Mouse (Mus musculus) intestine, embryonic 14.5 days (tissue): ENCODE data around the gene Ppp4r3a. TPM values are rescaled to one million over a fixed set of nuclear protein-coding genes. Genes with fewer than 3 reads are reported as not detected.

Experiments
- ATAC-seq: fragments of 200-750 bp; cut with Nextera tagmentation; replicated peaks from 2 replicates; pipeline ENCODE4 v1.8.0; 2017; ENCODE audit warnings: low read depth, moderate number of reproducible peaks, moderate TSS enrichment, moderate library complexity; ENCODE audit not compliant: low FRiP score, low TSS enrichment
- DNase-seq: peaks from one replicate; pipeline ENCODE4 v3.0.0-alpha.2; 2018; ENCODE audit warnings: low spot score
- H3K27ac ChIP-seq: fragments of 300-500 bp; sonication (generic); 2 replicates; pipeline ENCODE4 v1.5.1; 2014; ENCODE audit warnings: low read depth, mild to moderate bottlenecking, control low read depth
- H3K27me3 ChIP-seq: fragments of 300-500 bp; sonication (generic); replicated peaks from 2 replicates; pipeline ENCODE4 v1.6.1; 2014; ENCODE audit warnings: low read length, control low read depth; ENCODE audit not compliant: control insufficient read depth, insufficient read depth
- H3K36me3 ChIP-seq: fragments of 300-500 bp; sonication (generic); 2 replicates; pipeline ENCODE4 v1.6.1; 2014; ENCODE audit warnings: low read length, control low read depth; ENCODE audit not compliant: control insufficient read depth, insufficient read depth
- H3K4me1 ChIP-seq: fragments of 300-500 bp; sonication (generic); replicated peaks from 2 replicates; pipeline ENCODE4 v1.6.1; 2014; ENCODE audit warnings: low read length, control low read depth, mixed read lengths; ENCODE audit not compliant: control insufficient read depth, insufficient read depth
- H3K4me2 ChIP-seq: fragments of 300-500 bp; sonication (generic); 2 replicates; pipeline ENCODE4 v1.6.1; 2014; ENCODE audit warnings: low read length
- H3K4me3 ChIP-seq: fragments of 300-500 bp; sonication (generic); 2 replicates; pipeline ENCODE4 v1.5.1; 2014; ENCODE audit warnings: low read depth, low read length, control low read depth, mixed read lengths
- H3K9ac ChIP-seq: fragments of 300-500 bp; sonication (generic); 2 replicates; pipeline ENCODE4 v1.6.1; 2014; ENCODE audit warnings: mild to moderate bottlenecking, low read length
- H3K9me3 ChIP-seq: fragments of 300-500 bp; sonication (generic); 2 replicates; pipeline ENCODE4 v1.6.1; 2016; ENCODE audit warnings: low read length, control low read depth; ENCODE audit not compliant: control insufficient read depth
- WGBS: fragments of 180-500 bp; shearing (Covaris S2); extraction: QIAGEN DNeasy Blood & Tissue Kit; methylation state at CpG from one replicate; pipeline ENCODE4 v1.1.7; 2014; 5-methylcytosine and 5-hydroxymethylcytosine counted together
- polyA plus RNA-seq: library from polyadenylated mRNA; unstranded; fragments of >200 nt; fragmentation: Nextera tagmentation; extraction: Ambion mirVana; gene quantifications from 2 replicates; pipeline ENCODE4 v1.2.1, GENCODE M21; 2014

Gene Ppp4r3a
- polyA plus RNA-seq, 1 experiment from 2014 or later = 45.5 TPM

DNA sequence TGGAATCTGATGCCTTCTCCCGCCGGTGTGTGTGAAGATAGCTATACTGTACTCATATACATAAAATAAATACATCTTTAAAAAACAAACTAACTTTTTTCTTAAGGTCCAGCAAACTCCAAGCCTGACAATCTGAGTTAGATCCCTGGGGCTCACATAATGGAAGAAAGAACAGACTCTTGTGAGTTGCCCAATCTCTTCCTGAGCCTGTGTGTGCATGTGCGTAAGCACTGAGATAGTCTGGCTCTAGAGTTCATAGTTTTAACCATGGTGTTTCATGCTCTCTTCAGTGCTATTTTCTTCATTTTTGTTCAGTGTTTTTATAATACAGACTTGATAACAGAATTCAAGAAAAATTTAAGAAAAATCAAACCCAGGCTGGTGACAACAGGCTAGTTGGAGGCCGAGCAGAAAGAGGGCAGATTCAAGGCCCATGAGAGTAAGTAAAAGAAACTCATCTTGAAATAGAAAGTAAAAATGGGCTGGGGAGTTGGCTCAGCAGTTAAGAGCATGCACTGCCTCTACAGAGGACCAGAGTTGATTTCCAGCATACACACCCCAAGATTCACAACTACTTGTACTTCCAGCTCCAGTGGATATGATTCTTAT lies 8.6 kb downstream of the Ppp4r3a start:
- no peak for ATAC-seq
- 92% methylated on average over 4 of the region's 4 CpGs for WGBS

DNA sequence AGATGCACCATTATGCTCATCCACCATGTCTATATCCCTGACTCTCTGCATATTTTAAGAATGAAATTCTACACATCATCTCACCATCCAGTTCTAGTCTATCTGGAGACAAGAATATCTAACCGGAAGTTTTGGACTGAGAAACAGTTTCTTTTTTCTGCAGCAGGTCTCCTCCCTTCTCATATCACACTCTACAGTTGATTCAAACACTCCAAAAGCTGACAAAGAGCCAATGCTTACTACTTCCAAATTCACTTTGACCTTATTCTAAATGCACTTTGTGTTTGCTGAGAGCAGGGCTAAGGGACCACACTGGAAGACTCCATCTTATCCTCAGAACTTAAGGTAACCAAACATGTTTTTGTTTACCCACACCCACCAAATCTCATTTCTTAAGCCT lies 13.7 kb downstream of the Ppp4r3a start:
- no peaks in the 10 kb centered on the region for H3K9me3 ChIP-seq
- no peak overlapping the region for H3K4me2 ChIP-seq
- 89% methylated on average over 1 of the region's 1 CpGs for WGBS
- no peaks in the 10 kb centered on the region for H3K27me3 ChIP-seq
- H3K9ac ChIP-seq = no peak overlapping the region
- H3K4me3 ChIP-seq = no peak overlapping the region
- no peak overlapping the region for H3K27ac ChIP-seq
- peaks cover 32% of the 10 kb centered on the region for H3K36me3 ChIP-seq
- no peak for DNase-seq
- H3K4me1 ChIP-seq = no peaks in the 10 kb centered on the region
- ATAC-seq = no peak

More for the DNA sequence above, 8.6 kb downstream of the Ppp4r3a start:
- Histone ChIP-seq H3K27me3 (no peaks in the 10 kb centered on the region), H3K36me3 (peaks cover 22% of the 10 kb centered on the region), H3K27ac (no peak overlapping the region), H3K4me2 (no peak overlapping the region), H3K4me1 (no peaks in the 10 kb centered on the region), H3K4me3 (no peak overlapping the region), H3K9me3 (no peaks in the 10 kb centered on the region), H3K9ac (no peak overlapping the region)
- no peak for DNase-seq

DNA sequence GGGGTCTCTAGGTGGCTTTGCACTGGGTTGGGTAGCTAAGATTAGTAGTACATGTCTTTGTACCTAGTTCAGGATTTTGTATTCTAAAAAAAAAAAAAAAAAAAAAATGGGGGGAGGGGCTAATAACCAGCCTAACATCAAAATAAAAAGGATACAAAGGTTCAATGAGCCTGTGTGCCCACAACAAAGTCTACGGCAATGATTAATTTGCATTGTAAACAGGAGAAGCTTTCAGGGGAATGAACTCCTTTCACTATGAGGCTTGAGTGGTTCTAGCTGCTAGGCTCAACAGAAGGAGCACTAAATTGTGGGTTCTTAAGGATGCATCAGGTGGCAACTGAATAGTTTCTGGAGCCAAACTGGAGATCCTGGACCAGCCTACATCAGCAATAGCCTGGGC lies 17.2 kb downstream of the Ppp4r3a start:
- H3K4me2 ChIP-seq = no peak overlapping the region
- no peaks in the 10 kb centered on the region for H3K27me3 ChIP-seq
- no peak overlapping the region for H3K9ac ChIP-seq
- no peak overlapping the region for H3K27ac ChIP-seq
- no peak overlapping the region for H3K4me3 ChIP-seq
- H3K4me1 ChIP-seq = no peaks in the 10 kb centered on the region
- H3K36me3 ChIP-seq = peaks cover 61% of the 10 kb centered on the region
- ATAC-seq = no peak
- H3K9me3 ChIP-seq = no peaks in the 10 kb centered on the region
- DNase-seq = no peak
- WGBS = 94% methylated on average over 1 of the region's 1 CpGs

DNA sequence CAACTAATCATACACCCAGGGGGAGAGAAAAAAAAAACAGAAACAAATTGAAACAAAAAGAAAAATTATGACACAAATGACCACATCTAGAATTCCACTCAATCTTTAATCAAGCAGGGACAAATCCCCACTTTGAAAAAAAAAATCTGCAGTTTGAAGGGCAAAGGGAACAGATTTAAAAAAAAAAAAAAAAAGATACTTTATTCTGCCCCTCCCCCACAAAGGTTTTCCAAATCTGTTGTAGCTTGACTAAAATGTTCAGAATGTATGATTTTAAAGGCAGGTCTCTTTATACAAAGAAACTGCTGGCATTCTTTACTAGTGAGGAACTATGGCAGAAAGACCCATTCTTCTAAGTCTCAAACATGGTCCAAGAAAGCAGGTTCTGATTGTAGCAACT lies 43.5 kb downstream of the Ppp4r3a start:
- no peaks in the 10 kb centered on the region for H3K9me3 ChIP-seq
- H3K36me3 ChIP-seq = peaks cover 71% of the 10 kb centered on the region
- ATAC-seq (no peak), DNase-seq (no peak)
- no peak overlapping the region for H3K27ac ChIP-seq
- no peaks in the 10 kb centered on the region for H3K27me3 ChIP-seq
- no peaks in the 10 kb centered on the region for H3K4me1 ChIP-seq
- no peak overlapping the region for H3K4me2 ChIP-seq
- no peak overlapping the region for H3K9ac ChIP-seq
- H3K4me3 ChIP-seq = no peak overlapping the region

DNA sequence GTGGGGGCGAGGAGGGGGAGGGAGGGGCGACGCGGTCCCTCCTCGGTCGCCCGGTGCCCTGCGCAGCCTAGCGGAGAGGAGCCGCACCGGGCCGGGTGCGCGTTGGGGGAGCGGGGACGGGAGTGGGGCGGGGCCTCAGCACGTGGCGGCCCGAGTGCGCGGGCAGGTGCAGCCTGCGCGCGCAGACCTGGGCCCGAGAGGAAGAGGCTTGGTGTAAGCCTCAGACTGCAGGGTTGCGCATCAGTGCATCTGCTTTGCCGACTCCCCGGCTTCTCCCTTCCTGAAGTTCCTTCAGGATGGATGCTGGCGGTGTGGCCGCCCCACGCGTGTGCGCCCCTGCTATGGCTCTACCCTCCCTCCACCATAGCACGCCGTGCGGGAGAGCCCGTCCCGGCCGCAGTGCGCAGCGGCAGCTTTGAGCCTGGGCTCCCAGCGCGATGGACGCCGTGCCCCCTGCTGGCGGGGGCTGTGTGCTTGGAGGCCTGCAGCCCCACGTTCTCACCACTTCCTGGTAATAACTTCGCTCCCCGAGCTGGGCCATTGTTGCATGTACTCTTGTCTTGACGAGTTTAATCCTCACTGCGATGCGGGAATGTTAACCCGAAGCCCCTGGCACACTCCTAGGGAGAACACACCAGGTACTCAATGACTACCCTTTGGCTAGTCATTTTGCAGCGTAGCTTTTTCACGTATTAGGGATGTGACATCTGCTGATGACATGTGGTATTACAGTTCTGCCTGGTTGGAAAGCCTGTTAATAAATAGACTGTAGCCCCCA lies 54.4 kb downstream of the Ppp4r3a start, which contains the start of gene Ccdc88c:
Ccdc88c (minus strand) TSS at position 103 of the 778 bp plus-strand sequence.
- H3K4me3 ChIP-seq = peak within 1 kb of the TSS; percentile 76
- H3K4me2 ChIP-seq = peak within 1 kb of the TSS; percentile 84
- DNase-seq (peak; percentile 96), ATAC-seq (peak; percentile 90)
- H3K9me3 ChIP-seq = no peaks in the 10 kb centered on the region
- WGBS = under 1% methylated on average over 54 of the region's 56 CpGs
- H3K4me1 ChIP-seq = 0 out of 2 replicates have a peak, but pooled peaks cover 4% of the 10 kb centered on the region
- no peaks in the 10 kb centered on the region for H3K36me3 ChIP-seq
- H3K27ac ChIP-seq = peak within 1 kb of the TSS; percentile 64
- H3K27me3 ChIP-seq = 0 out of 2 replicates have a peak, but pooled peaks cover 12% of the 10 kb centered on the region
- H3K9ac ChIP-seq = peak within 1 kb of the TSS; percentile 60

DNA sequence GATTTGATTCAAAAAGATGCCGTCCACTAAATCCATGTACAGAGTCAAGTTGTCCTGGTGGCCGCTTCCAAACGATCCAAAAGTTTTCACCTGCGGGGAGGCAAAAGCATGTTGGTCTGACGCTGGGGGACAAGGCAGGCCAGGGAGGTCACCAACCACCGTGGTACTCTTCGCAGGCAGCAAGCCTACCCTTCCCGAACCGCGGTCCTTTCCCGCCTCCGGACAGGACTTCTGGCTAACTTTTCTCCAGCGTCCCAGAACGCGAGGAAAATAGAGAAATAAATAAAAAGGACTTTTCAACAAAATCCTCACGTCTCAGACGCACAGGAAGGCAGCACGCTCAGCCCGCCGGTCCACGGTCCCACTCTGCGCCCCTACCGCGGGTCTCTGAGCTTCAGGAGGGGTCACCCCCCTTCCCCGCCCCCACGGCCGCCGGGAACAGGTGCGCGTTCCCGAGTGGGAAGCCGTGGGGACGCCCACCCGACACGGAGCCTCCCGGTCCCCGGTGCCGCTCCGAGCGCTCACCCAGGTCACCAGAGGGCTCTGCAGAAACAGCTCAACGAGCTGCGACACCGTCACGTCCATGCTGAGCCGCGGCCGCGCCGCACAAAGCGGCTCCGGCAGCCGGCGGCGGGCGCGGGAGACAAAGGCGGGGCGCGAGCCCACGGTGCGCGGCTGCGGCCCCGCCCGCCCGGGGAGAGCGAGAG lies 55.1 kb downstream of the Ppp4r3a start:
- Histone ChIP-seq H3K4me1 (0 out of 2 replicates have a peak, but pooled peaks cover 4% of the 10 kb centered on the region), H3K36me3 (no peaks in the 10 kb centered on the region), H3K4me3 (peak overlapping the region; percentile 76), H3K27ac (peak overlapping the region; percentile 64), H3K9ac (peak overlapping the region; percentile 60), H3K4me2 (peak overlapping the region; percentile 84), H3K9me3 (no peaks in the 10 kb centered on the region), H3K27me3 (0 out of 2 replicates have a peak, but pooled peaks cover 12% of the 10 kb centered on the region)
- under 1% methylated on average over 60 of the region's 67 CpGs for WGBS
- DNase-seq (peak; percentile 78), ATAC-seq (peak; percentile 44)

DNA sequence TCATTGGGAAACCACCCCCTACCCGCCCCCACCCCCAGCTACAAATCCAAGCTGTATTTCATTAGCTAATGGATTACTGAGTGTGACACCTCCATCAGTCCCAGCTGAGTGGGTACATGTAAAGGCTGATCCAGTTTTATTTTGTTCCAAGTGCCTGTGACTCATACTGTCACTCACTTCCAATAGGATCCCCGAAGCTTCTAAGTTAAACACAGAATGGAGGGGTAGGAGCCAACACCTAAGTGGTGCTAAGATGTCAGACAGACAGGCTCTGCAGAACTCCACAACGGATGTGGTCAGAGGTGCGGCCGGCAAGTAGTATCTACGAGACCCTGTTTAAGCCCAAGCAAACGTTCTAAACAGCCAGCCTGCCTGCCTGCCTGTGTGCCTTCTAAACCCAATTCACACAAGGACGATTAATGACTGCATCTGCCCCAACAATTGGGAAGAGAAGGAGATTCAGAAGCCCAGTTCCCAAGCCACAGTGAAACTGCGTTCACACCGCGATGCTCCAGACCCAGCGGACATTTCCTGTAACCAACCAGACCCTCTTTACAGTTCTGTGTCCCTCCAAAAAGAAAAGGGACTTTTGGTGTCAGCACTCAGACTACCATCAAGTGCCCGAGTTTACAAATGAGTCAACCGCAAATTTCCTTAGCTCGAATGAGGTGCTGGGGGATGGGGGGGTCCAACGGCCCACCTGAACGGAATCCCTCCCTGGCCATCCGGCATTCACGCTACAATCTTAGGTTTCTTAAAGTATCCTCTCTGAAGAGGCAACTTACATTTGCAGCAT lies 55.9 kb downstream of the Ppp4r3a start:
- H3K27ac ChIP-seq = no peak overlapping the region
- H3K4me1 ChIP-seq = 0 out of 2 replicates have a peak, but pooled peaks cover 4% of the 10 kb centered on the region
- ATAC-seq (no peak), DNase-seq (no peak)
- no peaks in the 10 kb centered on the region for H3K9me3 ChIP-seq
- peak overlapping the region; percentile 84 for H3K4me2 ChIP-seq
- peak overlapping the region; percentile 60 for H3K9ac ChIP-seq
- peak overlapping the region; percentile 76 for H3K4me3 ChIP-seq
- H3K36me3 ChIP-seq = 0 out of 2 replicates have a peak, but pooled peaks cover 2% of the 10 kb centered on the region
- 0 out of 2 replicates have a peak, but pooled peaks cover 12% of the 10 kb centered on the region for H3K27me3 ChIP-seq
- WGBS = 3% methylated on average over 19 of the region's 19 CpGs

DNA sequence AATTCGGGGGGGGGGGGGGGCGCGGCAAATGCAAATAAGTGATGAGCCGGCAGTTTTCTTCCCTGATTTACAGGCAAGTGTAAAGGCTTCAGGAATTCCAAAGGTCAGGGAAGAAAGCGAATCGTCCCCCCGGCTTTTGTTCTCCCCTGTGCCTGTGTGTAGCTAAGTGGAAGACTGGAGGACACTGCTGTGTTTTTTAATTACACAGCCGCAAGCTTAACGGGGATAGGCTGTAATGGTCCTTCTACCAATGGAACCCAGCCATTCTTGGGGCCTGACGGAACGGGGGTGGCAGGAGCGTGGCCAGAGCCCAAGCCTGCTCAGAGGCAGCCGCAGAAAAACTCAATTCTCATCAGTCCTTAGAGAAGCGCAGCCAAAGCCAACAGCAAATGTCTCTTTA lies 56.6 kb downstream of the Ppp4r3a start:
- H3K4me3 ChIP-seq = peak overlapping the region; percentile 76
- H3K27me3 ChIP-seq = 0 out of 2 replicates have a peak, but pooled peaks cover 12% of the 10 kb centered on the region
- ATAC-seq (no peak), DNase-seq (peak; percentile 52)
- H3K36me3 ChIP-seq = peaks cover 2% of the 10 kb centered on the region; the same call in 1 of the 2 replicates
- H3K9me3 ChIP-seq = no peaks in the 10 kb centered on the region
- WGBS = 11% methylated on average over 14 of the region's 14 CpGs
- H3K27ac ChIP-seq = no peak overlapping the region
- peak overlapping the region; percentile 84 for H3K4me2 ChIP-seq
- H3K4me1 ChIP-seq = 0 out of 2 replicates have a peak, but pooled peaks cover 4% of the 10 kb centered on the region
- peak overlapping the region; percentile 32; the same call in 1 of the 2 replicates for H3K9ac ChIP-seq
